Mouse (Mus musculus): ENCODE measurements at regions not wholly inside any gene's neighbourhood (a gene's known extent, or its start where the extent isn't known, plus 50 kb on each side); places are given as distances from the start of the nearest gene placed in this dataset.

GRCm38 (mm10) chr13:80695549-80696150, 187.5 kb upstream of the Arrdc3 start:
- no peak for TF ChIP-seq USF1 (IDR thresholded peaks at IDR 0.05; ENCODE audit: low read depth)
- TF ChIP-seq FOSL1 (IDR thresholded peaks at IDR 0.05; ENCODE audit: insufficient read depth, low read length, poor library complexity, severe bottlenecking) = no peak
- TF ChIP-seq MAX (IDR thresholded peaks at IDR 0.05) = no peak
- TF ChIP-seq MYOG (IDR thresholded peaks at IDR 0.05; ENCODE audit: control insufficient read depth, extremely low read depth, insufficient read length) = no peak
- no peak for TF ChIP-seq MYOD1 (IDR thresholded peaks at IDR 0.05; ENCODE audit: control insufficient read depth, insufficient read length, low read depth)
- TF ChIP-seq CEBPB (IDR thresholded peaks at IDR 0.05; ENCODE audit: low read depth) = no peak
- no peak for TF ChIP-seq CTCF (IDR thresholded peaks at IDR 0.05; ENCODE audit: control insufficient read depth, insufficient read depth, insufficient read length)
- no peaks in the 10 kb centered on the region for H3K79me3 ChIP-seq (ENCODE audit: low read depth)

GRCm38 (mm10) chr13:80709531-80710306, 173.5 kb upstream of the Arrdc3 start:
- Histone ChIP-seq H3ac (ENCODE audit: control insufficient read depth, insufficient read length, low read depth) (no peak overlapping the region), H3K27me3 (ENCODE audit: control insufficient read depth, insufficient read depth, insufficient read length) (no peaks in the 10 kb centered on the region), H3K79me3 (ENCODE audit: low read depth) (no peaks in the 10 kb centered on the region), H3K4me3 (ENCODE audit: insufficient read depth, poor library complexity, severe bottlenecking) (no peak overlapping the region), H3K79me2 (ENCODE audit: control insufficient read depth, insufficient read depth) (no peaks in the 10 kb centered on the region), H3K36me3 (ENCODE audit: control insufficient read depth, insufficient read depth) (no peaks in the 10 kb centered on the region)
- TF ChIP-seq MAX (IDR thresholded peaks at IDR 0.05) = no peak
- TF ChIP-seq MYOG (IDR thresholded peaks at IDR 0.05; ENCODE audit: control insufficient read depth, extremely low read depth, insufficient read length) = no peak
- no peak for TF ChIP-seq MYOD1 (IDR thresholded peaks at IDR 0.05; ENCODE audit: control insufficient read depth, insufficient read length, low read depth)
- TF ChIP-seq CTCF (IDR thresholded peaks at IDR 0.05; ENCODE audit: control insufficient read depth, insufficient read depth, insufficient read length) = no peak

More at GRCm38 (mm10) chr13:80695549-80696150, 187.5 kb upstream of the Arrdc3 start:
- H3K36me3 ChIP-seq (ENCODE audit: control insufficient read depth, insufficient read depth) = no peaks in the 10 kb centered on the region
- no peaks in the 10 kb centered on the region for H3K79me2 ChIP-seq (ENCODE audit: control insufficient read depth, insufficient read depth)
- H3K4me3 ChIP-seq (ENCODE audit: insufficient read depth, poor library complexity, severe bottlenecking) = no peak overlapping the region
- no peaks in the 10 kb centered on the region for H3K27me3 ChIP-seq (ENCODE audit: control insufficient read depth, insufficient read depth, insufficient read length)
- H3ac ChIP-seq (ENCODE audit: control insufficient read depth, insufficient read length, low read depth) = no peak overlapping the region

DNA sequence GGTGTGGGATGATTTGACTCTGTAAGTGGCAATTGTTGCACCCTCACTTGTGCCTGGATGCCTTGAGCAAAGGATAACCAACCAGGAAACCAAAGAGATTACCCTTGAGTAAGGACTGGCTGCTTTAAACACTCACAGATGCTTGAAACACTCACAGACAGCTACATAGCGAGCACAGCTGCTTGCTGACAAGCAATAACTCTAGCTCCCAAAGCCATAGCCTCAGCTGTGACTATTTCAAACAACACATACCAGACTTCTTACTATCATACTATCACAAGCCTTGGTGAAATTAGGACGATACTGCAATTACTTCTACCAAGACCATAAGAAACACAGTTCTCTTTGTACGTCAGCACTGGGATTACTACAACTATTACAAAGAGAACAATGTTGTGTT, 163.9 kb upstream of the Arrdc3 start:
- no peaks in the 10 kb centered on the region for H3K79me3 ChIP-seq (ENCODE audit: low read depth)
- H3K27me3 ChIP-seq (ENCODE audit: control insufficient read depth, insufficient read depth, insufficient read length) = no peaks in the 10 kb centered on the region
- TF ChIP-seq MAX (IDR thresholded peaks at IDR 0.05) (no peak), FOSL1 (IDR thresholded peaks at IDR 0.05; ENCODE audit: insufficient read depth, low read length, poor library complexity, severe bottlenecking) (no peak), MYOD1 (IDR thresholded peaks at IDR 0.05; ENCODE audit: control insufficient read depth, insufficient read length, low read depth) (no peak), MYOG (IDR thresholded peaks at IDR 0.05; ENCODE audit: control insufficient read depth, extremely low read depth, insufficient read length) (no peak), CEBPB (IDR thresholded peaks at IDR 0.05; ENCODE audit: low read depth) (no peak), CTCF (IDR thresholded peaks at IDR 0.05; ENCODE audit: control insufficient read depth, insufficient read depth, insufficient read length) (no peak), USF1 (IDR thresholded peaks at IDR 0.05; ENCODE audit: low read depth) (no peak)
- H3K4me3 ChIP-seq (ENCODE audit: insufficient read depth, poor library complexity, severe bottlenecking) = no peak overlapping the region
- no peaks in the 10 kb centered on the region for H3K79me2 ChIP-seq (ENCODE audit: control insufficient read depth, insufficient read depth)
- no peaks in the 10 kb centered on the region for H3K36me3 ChIP-seq (ENCODE audit: control insufficient read depth, insufficient read depth)
- H3ac ChIP-seq (ENCODE audit: control insufficient read depth, insufficient read length, low read depth) = no peak overlapping the region

DNA sequence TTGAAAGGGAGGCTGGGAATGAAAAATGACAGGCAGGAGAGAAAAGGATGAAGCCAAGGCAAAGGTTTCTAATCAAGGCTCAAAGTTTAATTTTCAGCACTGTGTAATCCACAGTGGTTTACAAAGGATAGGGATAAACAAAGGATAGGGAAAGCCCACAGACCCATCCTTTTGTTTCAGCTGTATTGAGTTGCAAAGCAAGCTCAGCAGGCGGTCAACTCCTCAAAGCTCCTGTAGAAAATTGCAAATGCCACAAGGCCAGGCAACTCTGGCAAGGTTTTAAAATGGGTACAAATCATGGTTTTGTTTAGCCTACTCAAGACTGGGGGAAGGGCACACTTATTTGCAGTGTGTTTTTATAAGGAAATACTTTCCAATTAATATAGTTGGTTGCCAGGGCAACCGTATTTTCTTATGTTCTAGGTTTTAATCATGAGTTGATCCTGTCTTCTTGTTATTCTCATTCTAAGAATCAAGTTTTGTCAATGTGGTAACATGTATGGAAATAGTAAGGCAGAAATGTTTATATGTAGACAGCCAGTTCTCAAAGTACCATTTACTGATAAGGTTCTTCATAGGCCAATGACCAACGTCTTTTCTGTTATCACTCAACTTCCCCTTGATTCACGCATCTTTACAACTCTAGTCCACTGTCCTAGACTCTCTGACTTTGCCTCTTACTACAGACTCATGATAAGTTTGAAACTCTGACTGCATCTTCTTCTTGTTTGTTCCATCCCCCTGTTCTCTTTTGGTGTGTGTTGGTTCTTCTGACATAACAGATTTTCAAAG, 159.8 kb upstream of the Arrdc3 start:
- Histone ChIP-seq H3K27me3 (ENCODE audit: control insufficient read depth, insufficient read depth, insufficient read length) (no peaks in the 10 kb centered on the region), H3K36me3 (ENCODE audit: control insufficient read depth, insufficient read depth) (no peaks in the 10 kb centered on the region)
- TF ChIP-seq MYOD1 (IDR thresholded peaks at IDR 0.05; ENCODE audit: control insufficient read depth, insufficient read length, low read depth) (no peak), CEBPB (IDR thresholded peaks at IDR 0.05; ENCODE audit: low read depth) (no peak), MYOG (IDR thresholded peaks at IDR 0.05; ENCODE audit: control insufficient read depth, extremely low read depth, insufficient read length) (no peak)

GRCm38 (mm10) chr13:80729202-80729601, 154.0 kb upstream of the Arrdc3 start:
- no peaks in the 10 kb centered on the region for H3K27me3 ChIP-seq (ENCODE audit: control insufficient read depth, insufficient read depth, insufficient read length)
- no peak overlapping the region for H3ac ChIP-seq (ENCODE audit: control insufficient read depth, insufficient read length, low read depth)
- H3K79me3 ChIP-seq (ENCODE audit: low read depth) = no peaks in the 10 kb centered on the region
- H3K4me3 ChIP-seq (ENCODE audit: insufficient read depth, poor library complexity, severe bottlenecking) = no peak overlapping the region
- TF ChIP-seq MAX (IDR thresholded peaks at IDR 0.05) (no peak), MYOD1 (IDR thresholded peaks at IDR 0.05; ENCODE audit: control insufficient read depth, insufficient read length, low read depth) (no peak), CTCF (IDR thresholded peaks at IDR 0.05; ENCODE audit: control insufficient read depth, insufficient read depth, insufficient read length) (no peak), USF1 (IDR thresholded peaks at IDR 0.05; ENCODE audit: low read depth) (no peak), FOSL1 (IDR thresholded peaks at IDR 0.05; ENCODE audit: insufficient read depth, low read length, poor library complexity, severe bottlenecking) (no peak), MYOG (IDR thresholded peaks at IDR 0.05; ENCODE audit: control insufficient read depth, extremely low read depth, insufficient read length) (no peak), CEBPB (IDR thresholded peaks at IDR 0.05; ENCODE audit: low read depth) (no peak)
- H3K36me3 ChIP-seq (ENCODE audit: control insufficient read depth, insufficient read depth) = no peaks in the 10 kb centered on the region
- no peaks in the 10 kb centered on the region for H3K79me2 ChIP-seq (ENCODE audit: control insufficient read depth, insufficient read depth)

More for the DNA sequence above, 159.8 kb upstream of the Arrdc3 start:
- Histone ChIP-seq H3K79me2 (ENCODE audit: control insufficient read depth, insufficient read depth) (no peaks in the 10 kb centered on the region), H3ac (ENCODE audit: control insufficient read depth, insufficient read length, low read depth) (no peak overlapping the region), H3K4me3 (ENCODE audit: insufficient read depth, poor library complexity, severe bottlenecking) (no peak overlapping the region), H3K79me3 (ENCODE audit: low read depth) (no peaks in the 10 kb centered on the region)
